Mouse (Mus musculus) kidney, adult 9 months (tissue): ENCODE measurements at regions not wholly inside any gene's neighbourhood (a gene's known extent, or its start where the extent isn't known, plus 50 kb on each side); places are given as distances from the start of the nearest gene placed in this dataset.

ENCODE experiments used
- DNase-seq: peaks from one replicate; pipeline ENCODE4 v3.0.0; 2022

GRCm38 (mm10) chr3:120897758-120898157, 273.7 kb downstream of the Rwdd3 start:
- DNase-seq, result no peak

DNA sequence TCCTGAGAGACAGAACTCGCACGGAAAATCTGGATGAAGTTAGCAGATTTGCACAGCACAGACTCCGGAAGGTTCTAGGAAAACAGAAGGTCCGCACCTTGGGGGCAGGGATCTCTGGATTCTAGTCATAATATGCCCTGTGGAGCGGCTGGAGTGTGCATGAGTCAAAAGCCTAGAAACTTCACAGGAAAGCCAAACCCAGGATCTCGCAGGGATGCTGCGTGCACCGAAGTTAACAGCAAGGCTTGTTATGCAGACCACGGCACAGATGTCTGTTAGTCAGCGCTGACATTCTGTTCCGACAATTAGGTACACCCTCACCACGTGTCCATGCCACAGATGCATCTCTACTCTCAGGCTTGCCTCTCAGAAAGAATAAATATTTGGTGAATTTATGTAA, 274.3 kb downstream of the Rwdd3 start:
- DNase-seq, result no peak

DNA sequence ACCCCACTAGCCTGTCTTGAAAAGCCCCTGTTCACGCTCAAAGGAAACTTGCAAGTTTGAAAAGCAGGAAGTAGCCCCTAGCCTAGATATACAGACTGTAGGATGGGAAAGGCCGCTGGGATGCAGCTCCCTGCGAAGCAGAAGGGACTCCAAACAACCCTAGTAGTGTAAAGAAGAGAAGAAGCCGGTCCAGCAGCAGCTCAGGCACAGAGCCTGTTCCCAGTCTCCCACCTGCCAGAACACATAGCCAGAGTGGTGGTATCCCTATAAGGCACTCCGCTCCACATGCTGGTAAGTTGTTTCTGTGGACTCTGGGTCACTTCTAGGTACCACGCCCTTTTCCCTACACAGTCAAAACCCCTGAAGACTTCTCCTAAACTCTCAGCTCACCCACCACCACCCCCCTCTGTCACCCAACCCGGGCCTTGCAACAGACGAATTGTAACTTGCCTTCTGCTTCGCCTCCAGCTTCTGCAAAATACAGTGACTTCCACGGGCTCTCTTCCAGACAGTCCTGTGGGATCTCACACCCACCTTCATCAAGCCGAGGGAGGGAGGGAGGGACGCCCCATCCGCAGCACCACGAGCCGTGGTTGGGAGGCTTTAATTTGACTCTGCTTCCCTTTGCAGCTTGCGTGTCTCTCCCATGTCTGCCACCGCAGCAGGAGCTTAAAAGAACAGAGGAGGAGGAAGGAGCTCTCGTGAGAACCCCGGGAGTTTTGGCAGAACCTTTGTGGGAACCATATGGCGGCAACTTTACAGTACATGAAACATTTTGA, 285.2 kb downstream of the Rwdd3 start:
- no peak for DNase-seq

DNA sequence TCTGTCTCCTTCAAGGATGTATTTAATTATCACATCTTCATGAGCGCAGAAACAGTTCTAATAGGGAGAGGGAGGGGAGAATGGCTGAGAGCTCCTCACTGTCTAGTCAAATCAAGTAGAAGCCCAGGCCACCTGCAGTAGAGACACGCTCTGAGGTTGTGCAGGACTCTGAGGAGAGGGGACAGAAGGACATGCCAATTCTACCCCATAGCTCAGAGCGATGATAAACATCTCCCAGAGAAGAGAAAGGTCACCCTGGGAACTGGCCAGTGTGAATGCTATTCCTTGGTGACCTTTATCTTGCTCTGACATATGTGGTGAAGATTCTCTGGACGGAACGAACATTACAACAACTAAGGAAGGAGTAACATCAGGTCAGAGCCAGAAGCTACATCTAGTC, 286.1 kb downstream of the Rwdd3 start:
- no peak for DNase-seq

DNA sequence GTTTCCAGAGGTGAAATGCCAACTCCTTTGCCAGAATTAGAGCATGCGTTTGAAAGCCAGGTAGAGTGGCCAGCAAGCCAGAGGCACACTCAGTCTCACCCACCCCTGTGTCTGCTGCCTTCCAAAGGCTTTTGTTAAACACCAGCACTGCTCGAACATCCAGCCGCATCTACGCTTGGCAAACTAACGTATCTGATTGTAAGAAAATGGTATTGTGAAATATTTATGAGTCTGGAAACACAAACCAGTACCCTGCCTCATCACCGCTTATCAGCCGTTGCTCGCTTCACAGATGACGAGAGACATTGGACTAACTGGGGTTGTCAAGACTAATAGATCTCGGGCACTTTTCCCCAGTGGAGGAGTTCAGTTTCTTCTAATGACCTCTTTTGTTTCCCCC, 287.3 kb downstream of the Rwdd3 start:
- DNase-seq, result no peak

GRCm38 (mm10) chr3:120883650-120884049, 287.8 kb downstream of the Rwdd3 start:
- DNase-seq, result no peak

GRCm38 (mm10) chr3:120879409-120879808, 292.1 kb downstream of the Rwdd3 start:
- DNase-seq, result no peak

DNA sequence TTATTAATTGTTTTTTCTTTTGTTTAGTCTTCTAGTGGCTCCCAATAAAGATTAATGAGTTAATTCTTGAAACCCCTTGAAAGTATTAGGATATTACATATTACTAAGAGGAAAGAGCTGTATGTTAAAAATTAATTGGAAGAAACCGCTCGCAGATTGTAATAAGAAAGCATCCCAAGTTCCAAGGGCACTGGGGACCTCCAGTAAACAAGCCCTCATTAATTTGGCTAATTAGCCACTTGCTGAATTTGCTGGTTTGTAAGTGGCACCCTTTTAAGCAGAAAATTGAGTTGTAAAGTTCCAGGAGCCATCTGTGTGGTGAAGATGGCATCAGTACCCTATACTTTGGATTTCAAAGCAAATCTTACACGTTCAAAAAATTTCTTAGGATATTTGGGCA, 295.8 kb downstream of the Rwdd3 start:
- DNase-seq, result no peak

DNA sequence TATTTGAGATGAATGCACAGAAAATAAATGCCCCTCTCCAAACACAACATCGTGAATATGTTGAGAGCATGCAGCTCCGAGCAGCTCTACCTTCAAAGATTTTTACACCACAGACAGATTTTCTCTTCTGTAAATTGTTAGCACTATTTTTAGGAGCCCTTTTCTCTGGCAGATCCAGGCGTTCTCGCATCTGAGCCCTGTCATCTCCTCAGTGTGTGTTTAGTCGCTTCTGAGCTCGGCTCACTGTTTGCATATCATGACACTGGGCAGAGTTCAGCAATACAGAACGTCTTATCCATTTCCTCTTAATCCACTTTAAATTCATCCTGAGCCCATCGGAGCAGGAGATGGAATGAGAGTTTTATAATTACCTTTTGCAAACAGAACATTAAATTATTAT, 306.5 kb downstream of the Rwdd3 start:
- no peak for DNase-seq

GRCm38 (mm10) chr3:120861641-120862040, 309.9 kb downstream of the Rwdd3 start:
- no peak for DNase-seq

- DNase-seq, result no peak
These were observed 313.2 kb downstream of the Rwdd3 start for GRCm38 (mm10) chr3:120858281-120858680.

DNA sequence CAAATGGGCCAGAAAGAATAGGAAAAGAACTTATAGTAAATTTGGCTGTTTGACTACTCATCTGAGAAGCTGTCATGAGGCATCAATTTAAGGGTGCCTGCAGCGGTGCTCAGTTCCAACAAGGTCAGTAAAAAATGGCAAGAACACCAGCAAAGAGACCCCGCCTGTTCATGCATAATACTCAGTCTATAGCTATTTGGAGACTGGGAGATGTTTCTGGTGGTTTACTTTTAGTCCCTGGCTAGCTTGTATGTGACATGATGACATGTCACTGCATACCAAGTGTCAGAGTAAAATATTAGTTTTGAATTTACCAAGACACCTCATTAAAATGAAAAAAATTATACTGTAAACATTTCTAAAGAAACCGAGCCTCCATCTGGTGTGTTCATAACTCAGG, 317.2 kb downstream of the Rwdd3 start:
- no peak for DNase-seq

- no peak for DNase-seq
These were observed 327.9 kb downstream of the Rwdd3 start for GRCm38 (mm10) chr3:120843623-120844022.

- DNase-seq, result no peak
These were observed 348.0 kb downstream of the Rwdd3 start for GRCm38 (mm10) chr3:120823536-120823935.

DNA sequence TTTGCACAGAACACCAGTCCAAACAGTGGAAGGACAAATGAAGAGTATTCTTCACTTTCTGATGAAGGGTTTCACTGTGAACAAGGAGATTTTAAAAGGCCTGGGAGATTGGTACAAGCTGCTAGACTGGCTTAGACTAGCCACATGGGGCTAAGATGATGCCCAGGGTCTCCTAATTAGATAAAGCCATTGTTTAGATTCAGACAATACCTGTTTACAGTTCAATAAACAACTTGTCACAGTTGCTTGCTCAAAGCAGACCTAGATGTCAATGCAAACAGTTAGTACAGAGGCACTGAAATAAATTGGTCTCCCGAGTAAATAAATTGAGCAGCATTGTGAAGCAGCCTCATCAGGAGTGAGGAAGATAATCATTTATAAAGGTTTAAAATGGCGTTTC, 359.6 kb downstream of the Rwdd3 start:
- no peak for DNase-seq

DNA sequence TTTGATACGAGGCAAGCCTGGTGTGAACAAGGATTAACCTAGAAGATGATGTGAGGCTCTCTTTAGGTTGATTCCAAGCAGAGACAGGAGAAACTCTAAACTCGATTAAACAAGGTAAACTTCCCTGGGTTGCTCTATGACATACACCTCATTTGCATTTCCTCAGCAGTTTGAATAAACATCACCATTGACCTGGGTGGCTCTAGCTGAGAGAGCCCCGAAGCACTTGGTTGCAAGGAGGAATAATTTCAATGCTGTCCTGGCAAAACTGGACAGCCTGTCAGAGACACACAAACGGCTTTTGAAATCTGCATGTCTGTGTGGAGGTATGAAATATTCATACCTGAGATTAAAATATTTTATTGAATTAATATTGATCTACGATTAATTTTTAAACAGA, 361.0 kb downstream of the Rwdd3 start:
- no peak for DNase-seq

GRCm38 (mm10) chr3:120810048-120810447, 361.4 kb downstream of the Rwdd3 start:
- no peak for DNase-seq

GRCm38 (mm10) chr3:120786659-120787058, 384.8 kb downstream of the Rwdd3 start:
- no peak for DNase-seq

DNA sequence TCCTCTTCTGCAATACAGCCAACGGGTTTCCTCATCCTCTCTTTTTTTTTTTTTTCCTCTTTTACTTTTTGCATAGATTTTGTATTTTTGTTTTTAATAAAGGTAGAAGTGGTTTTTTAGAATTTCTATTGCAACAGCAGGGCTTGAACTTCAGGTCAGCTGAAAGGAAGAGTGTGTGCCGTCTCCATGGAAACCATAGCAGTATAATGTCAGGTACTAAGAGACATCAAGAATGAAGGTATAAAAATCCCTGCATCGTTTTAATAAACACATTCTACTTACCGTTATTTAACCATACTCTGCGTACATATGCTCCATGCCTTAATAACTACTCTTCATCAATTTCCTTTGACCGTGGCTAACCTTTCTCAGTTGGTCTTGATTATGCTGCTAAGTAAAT, 390.0 kb downstream of the Rwdd3 start:
- no peak for DNase-seq

GRCm38 (mm10) chr3:120779091-120779490, 392.4 kb downstream of the Rwdd3 start:
- DNase-seq, result no peak

DNA sequence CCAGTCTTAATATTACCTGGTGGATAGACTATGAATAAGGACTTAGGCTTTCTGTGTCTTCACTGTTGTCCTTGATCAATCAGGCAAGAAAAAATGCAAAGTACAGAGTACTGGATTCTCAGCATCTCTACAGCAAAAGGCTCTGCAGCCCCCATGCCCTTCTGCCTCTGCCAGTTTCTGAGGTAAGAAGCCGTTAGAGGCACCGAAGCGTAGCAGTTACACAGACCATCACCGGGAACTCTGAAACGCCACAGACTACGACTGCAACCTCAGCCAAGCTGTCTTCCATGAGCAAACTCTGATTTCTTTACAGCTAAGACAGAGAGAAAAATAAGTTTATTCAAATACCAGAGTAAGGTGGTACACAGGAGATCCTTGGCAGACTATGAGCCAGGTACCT, 396.5 kb downstream of the Rwdd3 start:
- DNase-seq, result no peak

DNA sequence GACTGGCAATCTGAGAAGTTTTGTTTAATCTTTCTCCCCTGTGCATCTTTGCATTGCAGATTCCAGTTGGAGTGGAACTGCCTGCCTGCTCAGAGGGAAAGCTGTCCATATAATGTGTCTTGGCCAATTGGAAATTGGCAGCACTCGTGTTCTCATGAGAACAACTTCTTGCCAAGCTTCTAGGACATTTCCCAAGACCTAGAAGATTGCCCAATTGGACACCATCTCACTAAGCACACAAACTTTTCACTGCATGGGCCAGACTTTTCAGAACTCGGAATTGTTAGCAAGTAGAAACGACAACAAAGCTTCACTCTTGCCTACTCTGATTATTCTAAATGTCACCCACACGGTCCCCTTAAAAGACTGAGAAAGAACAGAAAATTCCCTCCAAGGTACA, 409.8 kb downstream of the Rwdd3 start:
- DNase-seq, result no peak

DNA sequence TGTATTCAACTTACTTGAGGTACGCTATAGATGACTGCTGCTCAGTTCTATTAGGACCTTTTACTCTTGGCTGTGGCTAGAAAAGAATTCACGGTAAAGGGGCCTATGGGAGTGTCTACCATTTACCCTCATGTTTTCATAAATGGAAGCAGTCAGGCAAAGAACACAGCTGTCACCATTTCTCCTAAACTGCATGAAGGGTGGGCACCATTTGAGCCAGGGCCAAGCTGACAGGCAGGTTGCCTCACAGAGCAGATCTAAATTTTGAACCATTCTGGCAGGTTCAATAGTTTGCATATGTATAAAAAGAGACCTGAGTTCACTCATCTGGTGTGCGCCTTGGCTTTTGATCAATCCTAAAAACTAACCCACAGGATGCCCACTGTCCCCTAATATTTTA, 410.3 kb downstream of the Rwdd3 start:
- no peak for DNase-seq

DNA sequence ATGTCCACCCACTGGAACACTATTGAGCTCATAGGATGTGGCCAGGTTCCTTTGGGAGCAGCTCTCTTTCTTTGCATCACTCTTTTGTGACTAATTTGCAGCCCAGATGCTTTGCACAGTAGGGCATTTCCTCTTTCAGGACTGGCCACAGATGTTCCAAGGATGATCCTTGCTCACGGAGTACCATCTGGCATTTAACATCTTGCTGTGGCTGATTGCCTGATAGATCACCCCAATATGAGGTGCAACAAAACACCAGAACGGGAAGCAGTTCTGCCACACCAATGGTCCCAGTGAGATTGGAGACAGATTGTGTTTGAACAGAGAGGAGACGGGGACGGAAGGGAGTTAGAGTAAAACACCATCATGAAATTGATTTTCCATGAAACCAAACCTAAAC, 423.0 kb downstream of the Rwdd3 start:
- no peak for DNase-seq

DNA sequence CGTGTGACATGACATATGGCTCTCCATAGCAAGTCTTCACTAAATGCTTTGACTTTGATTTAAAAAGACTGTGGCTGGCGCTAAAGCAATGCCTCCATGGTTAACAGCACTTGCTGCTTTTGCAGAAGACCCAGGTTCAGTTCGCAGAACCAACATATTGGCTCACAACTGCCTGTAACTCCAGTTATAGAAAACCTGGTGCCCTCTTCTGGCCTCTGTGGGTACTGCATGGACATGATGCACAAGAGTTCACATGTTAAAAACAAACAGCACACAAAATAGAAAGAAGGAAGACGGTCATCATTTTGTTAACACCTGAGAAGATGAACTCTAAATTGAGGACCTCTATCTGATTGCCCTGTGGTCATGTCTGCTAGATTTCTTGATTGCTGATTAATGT, 423.8 kb downstream of the Rwdd3 start:
- peak; percentile 22 for DNase-seq
